Comparison of ENCODE assay signal across 18 mouse cellular contexts in genomic region chr12:47211417-47212104, GRCm38 (mm10).
"Had no signal": no experiment of that assay in that cellular context is flagged by ENCODE, and none has a peak within 500 bp of the region (broad histone marks: within the 10 kb centered on the region; RNA-seq: fewer than 3 reads in every experiment).

No protein-coding gene starts in this region.

- H3K4me3 ChIP-seq: midbrain, embryonic 10.5 days; midbrain, embryonic 12.5 days; myocyte; neural tube, embryonic 13.5 days; neural tube, embryonic 15.5 days had no signal

- H3K9me3 ChIP-seq: midbrain, embryonic 10.5 days; midbrain, embryonic 12.5 days; neural tube, embryonic 13.5 days; neural tube, embryonic 15.5 days had no signal

- DNase-seq: lung, embryonic 14.5 days; lung, postnatal 10 days; lung, postnatal 4 days; midbrain, embryonic 14.5 days; retina, postnatal 1 day; right cerebral cortex, adult 18-20 months; right cerebral cortex, postnatal 25 days; right cerebral cortex, postnatal 4 days; spleen, adult 18-20 months; thymus, adult 18-20 months; thymus, postnatal 14 days; thymus, postnatal 36 days had no signal

- H3K4me2 ChIP-seq: lung, embryonic 14.5 days; midbrain, embryonic 12.5 days; neural tube, embryonic 13.5 days; neural tube, embryonic 15.5 days had no signal

- H3K4me1 ChIP-seq: midbrain, embryonic 10.5 days; midbrain, embryonic 12.5 days; neural tube, embryonic 13.5 days; neural tube, embryonic 15.5 days had no signal

- H3K9ac ChIP-seq: lung, embryonic 14.5 days; midbrain, embryonic 12.5 days; neural tube, embryonic 13.5 days; neural tube, embryonic 15.5 days had no signal

- ATAC-seq: midbrain, embryonic 16.5 days had no signal

- H3K36me3 ChIP-seq: midbrain, embryonic 10.5 days; midbrain, embryonic 12.5 days; neural tube, embryonic 13.5 days; neural tube, embryonic 15.5 days had no signal

- H3K27me3 ChIP-seq: midbrain, embryonic 12.5 days; neural tube, embryonic 13.5 days; neural tube, embryonic 15.5 days had no signal

- H3K27ac ChIP-seq: midbrain, embryonic 10.5 days; midbrain, embryonic 12.5 days; neural tube, embryonic 13.5 days; neural tube, embryonic 15.5 days had no signal
